Mouse (Mus musculus): Measurements from ENCODE around the gene Cotl1. TPM values are rescaled to one million over a fixed set of nuclear protein-coding genes. Genes with fewer than 3 reads are reported as not detected.

Gene Cotl1
- polyA plus RNA-seq, 1 experiment from 2014 or later, result 54.6 TPM

DNA sequence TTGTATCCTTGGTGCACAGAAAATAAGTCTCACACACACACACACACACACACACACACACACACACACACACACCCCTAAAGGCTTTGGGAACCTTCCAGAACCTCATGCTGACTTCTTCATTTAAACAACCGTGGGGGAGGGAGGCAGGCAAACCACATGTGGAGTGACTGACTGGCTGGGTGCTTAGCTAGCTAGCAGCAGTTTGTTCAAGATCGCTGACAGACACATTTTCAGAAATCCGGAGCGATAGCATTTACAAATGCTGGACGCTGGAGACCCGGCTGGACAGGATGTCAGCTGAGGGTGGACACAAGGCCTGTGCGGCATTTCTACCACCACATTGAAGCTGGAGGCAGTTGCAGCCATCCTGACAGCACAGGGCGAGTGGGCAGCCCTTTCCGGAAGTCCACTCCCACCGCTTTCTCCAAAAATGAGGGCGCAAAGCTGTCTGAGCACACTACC, 15.5 kb downstream of the Cotl1 start:
- 44% methylated on average over 11 of the region's 11 CpGs for WGBS
- H3K4me3 ChIP-seq (ENCODE audit: low read depth, low read length), result no peak overlapping the region
- H3K4me1 ChIP-seq (ENCODE audit: insufficient read depth, low read depth, low read length), result peaks cover 9% of the 10 kb centered on the region
- no peaks in the 10 kb centered on the region for H3K9me3 ChIP-seq (ENCODE audit: low read length)
- no peak overlapping the region for H3K4me2 ChIP-seq (replicated peaks; ENCODE audit: low read depth, low read length)
- TF ChIP-seq CTCF (IDR thresholded peaks at IDR 0.05), result no peak
- TF ChIP-seq EP300 (IDR thresholded peaks at IDR 0.05), result no peak
- H3K36me3 ChIP-seq (ENCODE audit: insufficient read depth, low read length), result no peaks in the 10 kb centered on the region
- no peak overlapping the region for H3K27ac ChIP-seq (ENCODE audit: low read length)
- ATAC-seq (peak; percentile 49), DNase-seq (ENCODE audit: low spot score) (peak; percentile 77)
- H3K9ac ChIP-seq (replicated peaks; ENCODE audit: low read depth), result no peak overlapping the region
- H3K27me3 ChIP-seq (replicated peaks; ENCODE audit: insufficient read depth, low read length), result no peaks in the 10 kb centered on the region

GRCm38 (mm10) chr8:119824100-119824499, 16.2 kb downstream of the Cotl1 start:
- peaks cover 9% of the 10 kb centered on the region for H3K4me1 ChIP-seq (ENCODE audit: insufficient read depth, low read depth, low read length)
- H3K36me3 ChIP-seq (ENCODE audit: insufficient read depth, low read length), result no peaks in the 10 kb centered on the region
- no peak overlapping the region for H3K4me2 ChIP-seq (replicated peaks; ENCODE audit: low read depth, low read length)
- H3K9ac ChIP-seq (replicated peaks; ENCODE audit: low read depth), result no peak overlapping the region
- H3K9me3 ChIP-seq (ENCODE audit: low read length), result no peaks in the 10 kb centered on the region
- no peaks in the 10 kb centered on the region for H3K27me3 ChIP-seq (replicated peaks; ENCODE audit: insufficient read depth, low read length)
- ATAC-seq, result peak; percentile 40
- H3K4me3 ChIP-seq (ENCODE audit: low read depth, low read length), result no peak overlapping the region
- no peak overlapping the region for H3K27ac ChIP-seq (ENCODE audit: low read length)
- WGBS, result 26% methylated on average over 4 of the region's 4 CpGs
- DNase-seq (ENCODE audit: low spot score), result peak; percentile 59
- TF ChIP-seq EP300 (IDR thresholded peaks at IDR 0.05) (no peak), CTCF (IDR thresholded peaks at IDR 0.05) (peak; percentile 20; the same call in 1 of the 2 replicates)

DNA sequence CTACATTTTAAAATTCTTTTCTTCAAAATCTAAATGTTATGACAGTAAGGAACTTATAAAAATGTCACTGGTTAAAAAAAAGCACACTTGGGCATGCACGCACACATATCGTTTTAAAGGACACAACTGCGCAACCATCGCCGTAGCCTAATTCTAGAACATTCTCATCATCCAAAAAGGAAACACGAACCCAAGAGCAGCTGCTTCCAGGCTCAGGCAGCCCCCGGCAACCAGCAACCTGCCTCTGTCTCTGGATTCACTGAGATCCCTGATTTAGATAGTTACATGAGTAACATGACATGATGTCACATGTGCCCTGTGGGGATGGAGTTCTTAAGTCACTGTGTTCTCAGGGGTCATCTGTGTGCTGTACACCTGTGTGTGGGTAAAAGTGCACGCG, 17.1 kb downstream of the Cotl1 start:
- H3K27ac ChIP-seq (ENCODE audit: low read length), result no peak overlapping the region
- no peak overlapping the region for H3K9ac ChIP-seq (replicated peaks; ENCODE audit: low read depth)
- whole genome bisulfite sequencing, result 95% methylated on average over 9 of the region's 9 CpGs
- no peaks in the 10 kb centered on the region for H3K36me3 ChIP-seq (ENCODE audit: insufficient read depth, low read length)
- ATAC-seq, result no peak
- no peaks in the 10 kb centered on the region for H3K27me3 ChIP-seq (replicated peaks; ENCODE audit: insufficient read depth, low read length)
- H3K9me3 ChIP-seq (ENCODE audit: low read length), result no peaks in the 10 kb centered on the region
- H3K4me1 ChIP-seq (ENCODE audit: insufficient read depth, low read depth, low read length), result peaks cover 9% of the 10 kb centered on the region
- TF ChIP-seq CTCF (IDR thresholded peaks at IDR 0.05) (no peak), EP300 (IDR thresholded peaks at IDR 0.05) (no peak)
- no peak for DNase-seq (ENCODE audit: low spot score)
- H3K4me2 ChIP-seq (replicated peaks; ENCODE audit: low read depth, low read length), result no peak overlapping the region
- no peak overlapping the region for H3K4me3 ChIP-seq (ENCODE audit: low read depth, low read length)

GRCm38 (mm10) chr8:119821691-119822090, 18.7 kb downstream of the Cotl1 start:
- WGBS, result 93% methylated on average over 6 of the region's 6 CpGs

DNA sequence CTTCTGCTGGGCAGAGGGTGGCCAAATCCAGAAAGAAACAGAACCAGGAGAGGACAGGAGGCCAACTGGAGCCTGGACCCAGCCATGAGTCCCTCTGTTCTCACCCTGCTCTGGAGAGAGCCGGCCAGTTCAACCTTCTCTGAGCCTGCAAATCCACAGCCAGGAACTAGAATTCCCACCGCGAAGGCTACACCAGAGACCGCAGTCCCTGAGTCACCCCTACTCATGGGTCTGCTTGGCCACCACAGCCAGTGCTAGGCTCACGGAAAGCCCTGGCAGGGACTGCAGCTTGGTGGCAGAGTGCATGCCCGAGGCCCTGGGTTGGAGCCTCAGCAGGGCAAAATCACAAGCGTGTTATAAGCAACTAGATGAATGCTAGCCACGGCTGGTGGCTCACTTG, 20.4 kb downstream of the Cotl1 start:
- Histone ChIP-seq H3K4me3 (ENCODE audit: low read depth, low read length) (no peak overlapping the region), H3K36me3 (ENCODE audit: insufficient read depth, low read length) (no peaks in the 10 kb centered on the region), H3K27ac (ENCODE audit: low read length) (no peak overlapping the region), H3K4me2 (replicated peaks; ENCODE audit: low read depth, low read length) (no peak overlapping the region), H3K27me3 (replicated peaks; ENCODE audit: insufficient read depth, low read length) (no peaks in the 10 kb centered on the region), H3K9me3 (ENCODE audit: low read length) (no peaks in the 10 kb centered on the region), H3K9ac (replicated peaks; ENCODE audit: low read depth) (no peak overlapping the region), H3K4me1 (ENCODE audit: insufficient read depth, low read depth, low read length) (no peaks in the 10 kb centered on the region; the same call in 1 of the 2 replicates)
- DNase-seq (ENCODE audit: low spot score), result no peak
- no peak for ATAC-seq
- TF ChIP-seq EP300 (IDR thresholded peaks at IDR 0.05) (no peak), CTCF (IDR thresholded peaks at IDR 0.05) (no peak)
- WGBS, result 92% methylated on average over 8 of the region's 8 CpGs

More at GRCm38 (mm10) chr8:119821691-119822090, 18.7 kb downstream of the Cotl1 start:
- H3K9me3 ChIP-seq (ENCODE audit: low read length), result no peaks in the 10 kb centered on the region
- H3K4me3 ChIP-seq (ENCODE audit: low read depth, low read length), result no peak overlapping the region
- H3K27ac ChIP-seq (ENCODE audit: low read length), result no peak overlapping the region
- no peaks in the 10 kb centered on the region for H3K36me3 ChIP-seq (ENCODE audit: insufficient read depth, low read length)
- TF ChIP-seq EP300 (IDR thresholded peaks at IDR 0.05) (no peak), CTCF (IDR thresholded peaks at IDR 0.05) (no peak)
- ATAC-seq (no peak), DNase-seq (ENCODE audit: low spot score) (no peak)
- H3K4me1 ChIP-seq (ENCODE audit: insufficient read depth, low read depth, low read length), result peaks cover 6% of the 10 kb centered on the region
- H3K27me3 ChIP-seq (replicated peaks; ENCODE audit: insufficient read depth, low read length), result no peaks in the 10 kb centered on the region
- no peak overlapping the region for H3K4me2 ChIP-seq (replicated peaks; ENCODE audit: low read depth, low read length)
- no peak overlapping the region for H3K9ac ChIP-seq (replicated peaks; ENCODE audit: low read depth)

DNA sequence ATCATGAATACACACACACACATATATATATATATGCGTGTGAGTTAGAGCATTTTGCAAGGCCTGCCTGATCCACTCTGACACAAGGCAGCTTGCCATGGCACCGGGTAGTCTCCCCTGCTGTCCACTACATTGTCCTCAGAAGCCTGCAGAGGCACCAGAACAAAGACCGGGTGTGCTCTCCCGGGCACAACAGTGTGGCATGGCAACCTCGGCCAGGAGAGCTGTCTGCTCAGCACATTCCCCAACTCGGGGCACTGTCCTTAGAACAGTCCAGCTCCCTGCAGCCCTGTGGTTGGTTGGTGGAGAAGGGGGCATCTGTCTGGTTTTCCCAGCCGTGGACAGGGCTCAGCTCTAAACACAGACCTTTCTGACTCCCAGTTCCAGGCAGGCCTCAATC, 21.0 kb downstream of the Cotl1 start:
- Histone ChIP-seq H3K27me3 (replicated peaks; ENCODE audit: insufficient read depth, low read length) (no peaks in the 10 kb centered on the region), H3K9me3 (ENCODE audit: low read length) (no peaks in the 10 kb centered on the region), H3K4me3 (ENCODE audit: low read depth, low read length) (no peak overlapping the region), H3K4me2 (replicated peaks; ENCODE audit: low read depth, low read length) (no peak overlapping the region), H3K36me3 (ENCODE audit: insufficient read depth, low read length) (no peaks in the 10 kb centered on the region), H3K4me1 (ENCODE audit: insufficient read depth, low read depth, low read length) (no peaks in the 10 kb centered on the region; the same call in 1 of the 2 replicates), H3K9ac (replicated peaks; ENCODE audit: low read depth) (no peak overlapping the region), H3K27ac (ENCODE audit: low read length) (no peak overlapping the region)
- no peak for DNase-seq (ENCODE audit: low spot score)
- WGBS, result 80% methylated on average over 7 of the region's 7 CpGs
- TF ChIP-seq EP300 (IDR thresholded peaks at IDR 0.05) (no peak), CTCF (IDR thresholded peaks at IDR 0.05) (no peak)
- no peak for ATAC-seq

DNA sequence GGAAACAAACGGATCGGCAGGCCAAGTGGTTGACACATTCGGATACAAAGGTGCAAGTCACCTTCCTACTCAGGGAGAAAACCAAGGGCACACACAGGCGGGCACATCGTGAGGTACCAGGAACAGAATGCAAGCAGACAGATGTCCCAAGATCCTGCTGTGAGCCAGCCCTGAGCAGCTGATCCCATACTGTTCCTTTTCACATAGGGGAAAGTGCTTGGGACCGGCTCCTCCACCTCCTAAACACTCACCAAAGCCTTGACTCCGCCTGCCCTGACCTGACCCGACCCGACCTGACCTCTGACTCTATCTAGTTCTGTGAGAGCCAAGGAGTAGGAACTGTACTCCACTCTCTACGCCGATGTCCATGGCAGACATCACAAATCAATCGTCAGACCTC, 22.9 kb downstream of the Cotl1 start:
- Histone ChIP-seq H3K4me3 (ENCODE audit: low read depth, low read length) (no peak overlapping the region), H3K36me3 (ENCODE audit: insufficient read depth, low read length) (no peaks in the 10 kb centered on the region), H3K9me3 (ENCODE audit: low read length) (no peaks in the 10 kb centered on the region), H3K4me2 (replicated peaks; ENCODE audit: low read depth, low read length) (no peak overlapping the region), H3K27ac (ENCODE audit: low read length) (0 out of 2 replicates have a peak overlapping the region, but pooled peaks have one; percentile 20), H3K9ac (replicated peaks; ENCODE audit: low read depth) (no peak overlapping the region), H3K4me1 (ENCODE audit: insufficient read depth, low read depth, low read length) (peaks cover 4% of the 10 kb centered on the region; the same call in 1 of the 2 replicates), H3K27me3 (replicated peaks; ENCODE audit: insufficient read depth, low read length) (no peaks in the 10 kb centered on the region)
- no peak for ATAC-seq
- DNase-seq (ENCODE audit: low spot score), result peak; percentile 53
- TF ChIP-seq CTCF (IDR thresholded peaks at IDR 0.05) (no peak), EP300 (IDR thresholded peaks at IDR 0.05) (no peak)
- WGBS, result 42% methylated on average over 12 of the region's 12 CpGs
